Mouse (Mus musculus): ENCODE data around the gene Setd2. TPM values are rescaled to one million over a fixed set of nuclear protein-coding genes. Genes with fewer than 3 reads are reported as not detected.
A peak's percentile ranks its signal among the peaks of the same experiment; 100 is the strongest.

Setd2 gene
- polyA plus RNA-seq, 1 experiment from 2014 or later: 19.1 TPM

DNA sequence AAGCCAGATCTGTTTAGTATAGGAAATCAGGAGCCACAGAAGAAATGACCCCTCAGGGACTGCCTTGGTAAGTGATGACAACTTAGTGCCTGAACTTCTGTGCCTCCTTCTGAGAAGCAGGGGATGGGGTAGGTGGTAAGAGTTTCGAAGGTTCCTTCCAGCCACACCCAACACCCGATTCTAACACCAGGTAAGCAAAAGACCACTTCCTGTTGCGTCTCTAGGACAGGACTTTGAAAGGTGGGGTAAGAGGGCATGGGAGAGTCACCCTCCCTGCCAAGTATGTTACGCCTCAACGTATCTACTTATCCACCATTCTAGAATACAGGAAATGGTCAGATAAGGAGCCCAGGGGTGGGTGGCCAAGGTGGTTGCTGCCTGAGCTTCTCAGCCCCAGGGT, 108.6 kb downstream of the Setd2 start:
- H3K27me3 ChIP-seq (replicated peaks): peaks cover 2% of the 10 kb centered on the region
- 74% methylated on average over 5 of the region's 5 CpGs for WGBS
- no peak overlapping the region for H3K9ac ChIP-seq
- no peak for ATAC-seq (ENCODE audit: extremely low read depth, insufficient number of reproducible peaks, low FRiP score, low TSS enrichment)
- H3K27ac ChIP-seq (replicated peaks): no peak overlapping the region
- H3K36me3 ChIP-seq: peaks cover 11% of the 10 kb centered on the region; the same call in 1 of the 2 replicates
- no peak overlapping the region for H3K4me3 ChIP-seq
- H3K4me1 ChIP-seq: 0 out of 2 replicates have a peak, but pooled peaks cover 7% of the 10 kb centered on the region
- H3K4me2 ChIP-seq: no peak overlapping the region
- H3K9me3 ChIP-seq: no peaks in the 10 kb centered on the region

DNA sequence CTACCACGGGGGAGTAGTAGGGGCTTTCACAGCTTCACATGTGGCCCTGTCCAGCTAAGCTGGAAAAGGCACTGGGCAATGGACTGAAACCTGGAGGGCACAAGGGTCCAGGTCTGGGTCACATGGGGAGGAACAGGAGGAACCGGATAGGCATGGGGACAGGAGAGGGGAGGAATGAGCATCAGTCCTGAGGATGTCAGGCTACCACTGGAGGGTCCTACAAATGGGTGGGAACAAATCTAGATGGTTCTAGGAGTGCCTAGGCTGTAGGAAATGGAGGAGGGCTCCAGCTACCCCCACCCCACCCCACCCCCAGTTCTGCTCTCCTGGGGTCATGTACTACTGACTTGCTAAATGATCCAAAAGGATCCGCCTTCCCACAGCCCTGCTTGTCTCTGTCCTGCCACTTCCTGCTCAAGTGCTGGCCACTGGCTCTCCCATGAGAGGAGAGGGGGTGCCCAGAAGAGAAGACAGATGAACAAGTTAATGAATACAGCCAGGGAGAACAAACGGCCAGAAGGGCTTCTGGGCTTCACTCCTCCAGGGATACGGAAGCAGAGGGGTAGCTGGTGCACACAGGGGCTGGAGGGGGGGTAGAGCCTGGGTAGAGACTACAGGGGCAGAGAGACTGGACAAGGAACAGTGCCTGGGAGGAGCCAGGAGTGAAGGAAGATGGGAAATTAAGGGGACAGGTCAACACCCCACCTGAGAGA, 110.6 kb downstream of the Setd2 start:
- Histone ChIP-seq H3K36me3 (peaks cover 3% of the 10 kb centered on the region; the same call in 1 of the 2 replicates), H3K4me1 (0 out of 2 replicates have a peak, but pooled peaks cover 7% of the 10 kb centered on the region), H3K4me3 (no peak overlapping the region), H3K9me3 (no peaks in the 10 kb centered on the region), H3K27me3 (replicated peaks) (no peaks in the 10 kb centered on the region; the same call in 1 of the 2 replicates), H3K9ac (no peak overlapping the region), H3K27ac (replicated peaks) (no peak overlapping the region), H3K4me2 (no peak overlapping the region)
- whole genome bisulfite sequencing: 48% methylated on average over 5 of the region's 5 CpGs
- no peak for ATAC-seq (ENCODE audit: extremely low read depth, insufficient number of reproducible peaks, low FRiP score, low TSS enrichment)

DNA sequence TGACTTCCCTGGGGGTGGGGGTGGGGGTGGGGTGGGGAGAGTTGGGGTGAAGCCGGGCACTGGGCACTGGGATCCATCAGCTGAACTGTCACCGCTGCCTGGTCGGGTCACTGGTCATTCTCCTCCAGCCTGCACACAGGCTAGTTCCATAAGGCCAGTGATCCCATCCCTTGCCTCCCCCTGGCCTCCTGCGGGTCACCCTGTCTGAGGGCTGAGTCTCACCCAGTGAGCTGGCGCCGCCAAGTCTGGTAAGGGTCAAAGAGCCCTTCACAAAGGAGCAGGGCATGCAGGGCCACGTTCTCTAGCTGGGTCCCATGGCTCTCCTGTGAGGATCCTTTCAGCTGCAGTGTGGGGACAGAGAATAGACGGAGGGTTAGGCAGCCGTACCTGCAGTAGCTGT, 111.4 kb downstream of the Setd2 start:
- H3K9ac ChIP-seq: no peak overlapping the region
- H3K9me3 ChIP-seq: no peaks in the 10 kb centered on the region
- 50% methylated on average over 9 of the region's 9 CpGs for WGBS
- no peak overlapping the region for H3K27ac ChIP-seq (replicated peaks)
- H3K27me3 ChIP-seq (replicated peaks): no peaks in the 10 kb centered on the region
- H3K4me1 ChIP-seq: peaks cover 4% of the 10 kb centered on the region; the same call in 1 of the 2 replicates
- H3K4me3 ChIP-seq: no peak overlapping the region
- H3K36me3 ChIP-seq: no peaks in the 10 kb centered on the region
- no peak overlapping the region for H3K4me2 ChIP-seq
- no peak for ATAC-seq (ENCODE audit: extremely low read depth, insufficient number of reproducible peaks, low FRiP score, low TSS enrichment)

DNA sequence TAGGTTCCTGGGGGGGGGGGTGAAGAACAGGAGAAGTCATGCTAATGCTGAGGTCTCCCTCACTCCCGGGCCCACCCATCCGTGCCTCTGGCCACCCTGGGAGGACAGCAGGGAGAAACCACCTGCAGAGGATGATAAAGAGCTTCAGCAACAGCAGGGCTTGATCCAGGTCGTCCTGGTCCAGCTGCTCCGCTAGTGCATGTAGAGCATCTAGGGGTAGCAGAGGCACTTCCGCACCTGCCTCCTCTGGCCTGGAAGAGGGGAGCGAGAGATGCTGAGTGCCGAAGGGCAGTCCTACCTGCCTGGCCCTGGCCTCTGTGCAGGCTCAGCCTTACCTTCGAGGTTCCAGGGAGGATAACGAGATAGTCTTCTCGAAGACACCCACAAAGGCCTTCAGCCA, 111.9 kb downstream of the Setd2 start:
- Histone ChIP-seq H3K27ac (replicated peaks) (no peak overlapping the region), H3K27me3 (replicated peaks) (no peaks in the 10 kb centered on the region)

DNA sequence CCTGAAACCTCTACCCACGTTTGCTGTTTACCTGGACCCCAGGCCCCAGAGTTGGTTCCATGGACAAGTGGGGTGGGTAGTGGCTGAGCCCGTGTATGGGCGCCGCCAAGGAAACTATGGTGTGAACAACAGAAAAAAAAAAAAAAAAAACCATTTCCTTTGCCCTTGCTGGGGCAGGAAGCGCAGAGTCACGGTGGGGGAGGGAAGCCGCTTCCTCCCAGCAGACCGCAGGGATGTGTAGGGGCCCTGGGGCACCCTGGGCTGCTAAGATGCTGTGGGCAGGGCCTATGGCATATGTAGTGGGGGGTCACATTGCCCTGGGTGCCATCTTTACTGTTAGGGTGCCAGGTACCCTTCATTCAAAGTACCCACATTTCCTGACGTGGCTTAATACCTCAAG, 112.8 kb downstream of the Setd2 start:
- Histone ChIP-seq H3K4me1 (peaks cover 3% of the 10 kb centered on the region; the same call in 1 of the 2 replicates), H3K9ac (no peak overlapping the region), H3K27me3 (replicated peaks) (no peaks in the 10 kb centered on the region), H3K4me3 (no peak overlapping the region), H3K4me2 (no peak overlapping the region), H3K36me3 (no peaks in the 10 kb centered on the region), H3K27ac (replicated peaks) (no peak overlapping the region), H3K9me3 (no peaks in the 10 kb centered on the region)
- no peak for ATAC-seq (ENCODE audit: extremely low read depth, insufficient number of reproducible peaks, low FRiP score, low TSS enrichment)
- 69% methylated on average over 9 of the region's 9 CpGs for WGBS

More for the DNA sequence above, 111.9 kb downstream of the Setd2 start:
- peaks cover 3% of the 10 kb centered on the region; the same call in 1 of the 2 replicates for H3K4me1 ChIP-seq
- 82% methylated on average over 10 of the region's 10 CpGs for WGBS
- ATAC-seq (ENCODE audit: extremely low read depth, insufficient number of reproducible peaks, low FRiP score, low TSS enrichment): no peak
- H3K4me3 ChIP-seq: no peak overlapping the region
- no peaks in the 10 kb centered on the region for H3K9me3 ChIP-seq
- H3K9ac ChIP-seq: no peak overlapping the region
- no peaks in the 10 kb centered on the region for H3K36me3 ChIP-seq
- H3K4me2 ChIP-seq: no peak overlapping the region

DNA sequence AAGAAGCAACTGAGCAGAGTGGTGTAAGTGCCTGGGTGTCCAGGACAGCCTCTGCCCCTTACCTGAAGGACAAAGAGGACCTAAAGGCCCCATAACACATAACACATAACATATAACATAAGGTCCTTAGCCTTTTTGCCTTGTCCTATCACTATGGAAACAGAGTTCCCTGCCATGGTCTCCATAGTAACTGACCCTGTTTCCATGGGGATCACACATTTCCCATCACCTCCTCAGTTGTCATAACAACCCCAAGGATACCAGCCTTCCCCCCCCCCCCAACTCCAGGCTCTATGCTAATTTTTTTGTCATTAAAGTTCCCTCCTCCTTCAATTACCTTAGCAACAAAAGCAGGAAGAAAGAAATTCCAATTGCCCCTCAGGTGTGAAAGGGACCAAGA, 117.4 kb downstream of the Setd2 start:
- no peaks in the 10 kb centered on the region for H3K36me3 ChIP-seq
- H3K4me3 ChIP-seq: no peak overlapping the region
- peaks cover 26% of the 10 kb centered on the region for H3K27me3 ChIP-seq (replicated peaks)
- ATAC-seq (ENCODE audit: extremely low read depth, insufficient number of reproducible peaks, low FRiP score, low TSS enrichment): no peak
- H3K4me1 ChIP-seq: peaks cover 27% of the 10 kb centered on the region
- no peak overlapping the region for H3K4me2 ChIP-seq
- H3K9me3 ChIP-seq: no peaks in the 10 kb centered on the region
- H3K9ac ChIP-seq: no peak overlapping the region
- no peak overlapping the region for H3K27ac ChIP-seq (replicated peaks)

DNA sequence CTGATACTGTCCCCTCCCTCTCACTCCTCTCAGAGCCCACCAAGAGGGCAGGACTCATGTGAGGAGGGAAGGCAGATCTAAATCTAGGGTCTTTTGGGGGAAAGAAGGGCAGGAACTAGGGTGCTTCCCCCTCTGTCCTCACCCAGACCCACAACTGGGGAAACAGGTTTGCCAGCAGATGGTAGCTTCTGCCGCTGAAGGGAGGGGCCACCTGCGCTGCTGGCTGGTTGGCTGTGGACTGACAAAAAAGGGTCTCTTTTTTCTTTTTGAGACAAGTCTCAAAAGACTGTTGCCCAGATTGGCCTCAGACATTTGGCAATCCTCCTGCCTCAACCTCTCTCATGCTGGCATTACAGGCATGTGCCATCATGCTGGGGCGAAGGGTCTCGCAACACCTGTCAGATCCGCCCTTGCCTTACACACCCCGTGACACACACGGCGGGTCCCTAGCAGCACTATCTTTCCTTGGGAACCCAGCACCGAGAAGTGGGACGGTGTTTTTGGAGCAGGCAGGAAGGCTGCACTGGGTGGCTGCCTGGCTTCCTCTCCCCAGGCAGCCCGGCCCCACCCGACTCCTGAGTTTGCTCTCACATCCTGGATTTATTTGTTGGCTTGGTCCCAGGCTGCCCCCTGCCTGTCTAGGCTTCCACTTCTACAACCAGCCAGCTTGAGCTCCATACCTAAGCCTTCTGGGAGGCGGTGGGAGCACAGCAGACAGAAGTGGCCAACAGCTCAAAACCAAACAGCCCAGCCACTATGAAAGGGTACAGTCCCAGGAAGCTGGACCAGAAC, 119.7 kb downstream of the Setd2 start:
- peak overlapping the region; percentile 91 for H3K4me2 ChIP-seq
- no peak for ATAC-seq (ENCODE audit: extremely low read depth, insufficient number of reproducible peaks, low FRiP score, low TSS enrichment)
- H3K4me1 ChIP-seq: peaks cover 38% of the 10 kb centered on the region
- H3K9me3 ChIP-seq: no peaks in the 10 kb centered on the region
- H3K27ac ChIP-seq (replicated peaks): no peak overlapping the region; the same call in none of the 2 replicates
- peak overlapping the region; percentile 70 for H3K4me3 ChIP-seq
- no peaks in the 10 kb centered on the region for H3K36me3 ChIP-seq
- peaks cover 26% of the 10 kb centered on the region for H3K27me3 ChIP-seq (replicated peaks)
- 25% methylated on average over 13 of the region's 13 CpGs for WGBS
- H3K9ac ChIP-seq: peak overlapping the region; percentile 83

DNA sequence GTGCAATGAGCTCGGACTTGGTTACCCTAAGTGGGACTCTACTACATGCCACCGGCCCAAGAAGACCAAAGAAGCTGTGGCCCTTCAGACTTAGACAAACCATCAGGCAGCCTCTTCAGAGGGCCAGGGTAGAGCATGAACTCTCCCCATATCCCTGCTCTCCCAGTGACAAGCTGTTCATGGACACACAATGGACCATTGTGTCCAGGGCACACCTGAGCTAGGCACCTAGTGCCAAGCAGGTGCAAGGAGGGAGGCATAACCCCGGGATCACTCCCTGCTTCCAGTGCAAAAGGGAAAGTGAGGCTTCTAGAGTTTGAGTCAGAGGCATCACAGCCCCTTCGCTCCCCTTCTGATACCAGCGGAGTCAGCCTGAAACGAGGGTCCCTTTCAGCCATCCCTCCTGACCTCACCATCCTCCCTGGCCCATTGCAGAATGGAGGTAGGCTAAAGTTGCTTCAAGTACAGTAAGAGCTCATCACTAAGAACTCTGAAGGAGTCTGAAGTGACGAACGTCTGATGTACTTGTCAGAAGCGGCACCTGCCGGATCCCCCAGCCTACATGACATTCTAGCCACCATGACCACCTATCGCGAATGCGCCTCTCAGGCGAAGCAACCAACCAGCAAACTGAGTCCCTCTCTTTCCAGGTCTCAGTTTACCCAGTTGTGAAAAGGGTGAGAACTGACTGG, 120.7 kb downstream of the Setd2 start:
- Histone ChIP-seq H3K9me3 (no peaks in the 10 kb centered on the region), H3K4me1 (peaks cover 48% of the 10 kb centered on the region), H3K36me3 (no peaks in the 10 kb centered on the region), H3K27me3 (replicated peaks) (peaks cover 26% of the 10 kb centered on the region), H3K27ac (replicated peaks) (no peak overlapping the region), H3K4me2 (peak overlapping the region; percentile 91), H3K4me3 (peak overlapping the region; percentile 70), H3K9ac (peak overlapping the region; percentile 83)
- 21% methylated on average over 14 of the region's 14 CpGs for WGBS
- ATAC-seq (ENCODE audit: extremely low read depth, insufficient number of reproducible peaks, low FRiP score, low TSS enrichment): no peak

DNA sequence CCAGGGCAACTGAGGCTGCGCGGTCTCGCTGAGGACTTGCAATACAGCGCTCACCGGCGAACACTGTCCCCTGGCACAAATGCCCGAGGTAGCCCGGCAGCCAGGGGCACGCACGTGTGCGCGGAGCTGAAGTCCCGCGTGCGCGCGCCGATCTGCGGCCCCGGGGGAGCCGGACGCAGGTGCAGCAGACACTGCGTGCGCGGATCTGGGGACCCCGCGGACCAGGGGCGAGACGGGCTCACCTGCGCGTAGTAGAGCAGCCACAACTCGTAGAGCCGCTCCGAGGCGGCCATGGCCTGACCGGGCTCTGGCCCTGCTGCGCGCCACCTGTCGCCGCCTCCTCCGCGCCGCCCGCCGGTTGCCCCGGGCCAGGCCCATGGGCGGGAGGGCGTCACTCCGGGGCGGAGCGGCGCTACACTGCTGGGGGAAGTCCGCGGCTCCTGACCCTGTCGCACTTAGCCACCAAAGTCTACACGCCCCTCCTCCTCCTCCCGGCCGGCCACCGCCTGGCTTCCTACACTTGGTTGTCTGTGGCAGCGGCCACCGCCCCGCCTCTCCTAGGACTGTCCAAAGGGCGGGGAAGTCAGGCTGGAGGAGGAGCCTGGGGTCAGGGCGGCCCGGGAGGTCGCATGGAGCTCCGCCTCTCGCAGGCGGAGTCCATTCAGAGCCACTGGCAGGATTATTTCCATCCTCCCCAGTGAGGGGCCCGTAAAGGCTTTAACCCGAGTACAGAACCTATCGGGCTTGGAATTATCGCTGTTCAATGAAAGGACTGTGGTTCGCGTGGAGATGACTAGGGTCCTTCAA, 121.5 kb downstream of the Setd2 start, which contains the start of gene Nbeal2:
Gene Nbeal2 (minus strand): TSS at position 507 of the 807 bp plus-strand sequence.
- Histone ChIP-seq H3K4me3 (peak within 1 kb of the TSS; percentile 70), H3K4me1 (peaks cover 50% of the 10 kb centered on the region), H3K27me3 (replicated peaks) (peaks cover 26% of the 10 kb centered on the region), H3K36me3 (no peaks in the 10 kb centered on the region), H3K9me3 (no peaks in the 10 kb centered on the region), H3K27ac (replicated peaks) (peak within 1 kb of the TSS; percentile 68), H3K9ac (peak within 1 kb of the TSS; percentile 83), H3K4me2 (peak within 1 kb of the TSS; percentile 91)
- WGBS: under 1% methylated on average over 67 of the region's 75 CpGs
- peak; percentile 87 for ATAC-seq (ENCODE audit: extremely low read depth, insufficient number of reproducible peaks, low FRiP score, low TSS enrichment)

DNA sequence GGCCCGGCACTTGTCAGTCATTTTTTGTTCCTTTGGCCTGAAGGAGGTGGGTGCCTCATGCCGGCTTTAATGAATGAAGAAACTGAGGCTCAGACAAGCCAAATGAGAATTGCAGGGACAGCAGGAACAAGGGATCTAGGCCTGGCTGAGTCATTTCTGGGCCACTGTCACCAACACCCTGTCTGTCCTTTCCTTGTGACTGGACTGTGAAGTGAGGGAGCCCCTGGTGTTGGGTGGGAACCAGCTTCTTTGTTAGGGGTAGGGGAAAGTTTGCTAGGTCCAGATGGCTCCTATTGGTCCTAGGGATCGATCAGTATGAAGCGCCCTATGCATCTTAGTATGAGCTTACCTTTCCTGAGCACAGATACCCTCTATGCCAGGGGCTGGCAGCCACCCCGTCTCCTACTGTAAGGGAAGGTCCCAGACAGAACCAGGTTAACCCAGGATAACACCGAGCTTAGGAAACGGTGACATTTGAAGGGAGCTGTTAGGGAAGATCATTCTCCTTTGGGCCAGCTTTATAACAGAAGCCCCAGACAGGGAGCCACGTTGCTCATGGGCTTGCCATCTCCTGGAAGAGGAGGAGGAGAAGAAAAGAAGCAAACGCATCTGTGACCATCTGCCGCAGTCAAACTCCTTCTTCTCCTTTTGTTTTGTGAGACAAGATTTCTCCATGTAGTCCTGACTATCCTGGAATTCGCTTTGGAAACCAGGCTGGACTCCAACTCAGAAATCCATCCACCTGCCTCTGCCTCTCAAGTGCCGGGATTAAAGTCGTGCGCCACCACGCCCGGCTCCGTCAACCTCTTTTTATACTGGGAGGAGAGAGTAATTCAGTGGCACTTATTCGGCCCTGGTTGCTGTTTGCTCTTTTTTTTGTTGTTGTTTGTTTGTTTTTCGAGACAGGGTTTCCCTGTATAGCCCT, 122.6 kb downstream of the Setd2 start:
- H3K4me3 ChIP-seq: peak overlapping the region; percentile 70

More for the DNA sequence above, 122.6 kb downstream of the Setd2 start:
- 78% methylated on average over 19 of the region's 19 CpGs for WGBS
- Histone ChIP-seq H3K9ac (peak overlapping the region; percentile 83), H3K27ac (replicated peaks) (peak overlapping the region; percentile 93), H3K27me3 (replicated peaks) (peaks cover 26% of the 10 kb centered on the region), H3K36me3 (peaks cover 8% of the 10 kb centered on the region), H3K4me2 (peak overlapping the region; percentile 91), H3K9me3 (no peaks in the 10 kb centered on the region), H3K4me1 (peaks cover 53% of the 10 kb centered on the region)
- no peak for ATAC-seq (ENCODE audit: extremely low read depth, insufficient number of reproducible peaks, low FRiP score, low TSS enrichment)
